Mouse (Mus musculus): ENCODE results near the gene Prmt7. TPM values are rescaled to one million over a fixed set of nuclear protein-coding genes. Genes with fewer than 3 reads are reported as not detected.
A peak's percentile ranks its signal among the peaks of the same experiment; 100 is the strongest.
"Not testable (repeated sequence)": the region's sequence is repeated elsewhere in the genome, so short reads cannot be mapped to it uniquely, and the experiment has no call there.

The Prmt7 gene
- polyA plus RNA-seq, 1 experiment from 2014 or later: 57.9 TPM

- WGBS: 91% methylated on average over 3 of the region's 3 CpGs
- Histone ChIP-seq H3K36me3 (peaks cover 69% of the 10 kb centered on the region), H3K4me3 (no peak overlapping the region), H3K4me2 (no peak overlapping the region), H3K4me1 (replicated peaks) (no peaks in the 10 kb centered on the region), H3K9ac (no peak overlapping the region), H3K27me3 (no peaks in the 10 kb centered on the region), H3K9me3 (no peaks in the 10 kb centered on the region), H3K27ac (no peak overlapping the region)
- no peak for ATAC-seq (ENCODE audit: low FRiP score)
These were observed 24.3 kb upstream of the Prmt7 start for GRCm38 (mm10) chr8:106186394-106186793.

- no peak for ATAC-seq (ENCODE audit: low FRiP score)
- Histone ChIP-seq H3K27ac (no peak overlapping the region), H3K4me2 (no peak overlapping the region), H3K4me3 (no peak overlapping the region), H3K9me3 (no peaks in the 10 kb centered on the region), H3K4me1 (replicated peaks) (no peaks in the 10 kb centered on the region), H3K27me3 (no peaks in the 10 kb centered on the region), H3K36me3 (peaks cover 88% of the 10 kb centered on the region), H3K9ac (no peak overlapping the region)
- WGBS: 98% methylated on average over 4 of the region's 4 CpGs
These were observed 21.6 kb upstream of the Prmt7 start for GRCm38 (mm10) chr8:106189162-106189561.

GRCm38 (mm10) chr8:106191639-106192038 is 19.1 kb upstream of the Prmt7 start:
- Histone ChIP-seq H3K9ac (no peak overlapping the region), H3K4me1 (replicated peaks) (no peaks in the 10 kb centered on the region), H3K27ac (no peak overlapping the region), H3K4me2 (no peak overlapping the region), H3K4me3 (no peak overlapping the region), H3K36me3 (peaks cover 90% of the 10 kb centered on the region), H3K27me3 (no peaks in the 10 kb centered on the region), H3K9me3 (no peaks in the 10 kb centered on the region)
- 91% methylated on average over 5 of the region's 5 CpGs for WGBS
- ATAC-seq (ENCODE audit: low FRiP score): no peak

- no peak for ATAC-seq (ENCODE audit: low FRiP score)
- H3K27ac ChIP-seq: no peak overlapping the region
- H3K9ac ChIP-seq: no peak overlapping the region
- H3K27me3 ChIP-seq: no peaks in the 10 kb centered on the region
- peaks cover 90% of the 10 kb centered on the region for H3K36me3 ChIP-seq
- WGBS: 93% methylated on average over 6 of the region's 6 CpGs
- H3K4me2 ChIP-seq: no peak overlapping the region
- no peak overlapping the region for H3K4me3 ChIP-seq
- no peaks in the 10 kb centered on the region for H3K4me1 ChIP-seq (replicated peaks)
- H3K9me3 ChIP-seq: no peaks in the 10 kb centered on the region
These were observed 17.6 kb upstream of the Prmt7 start for GRCm38 (mm10) chr8:106193162-106193561.

GRCm38 (mm10) chr8:106194062-106194461 is 16.7 kb upstream of the Prmt7 start:
- Histone ChIP-seq H3K27ac (no peak overlapping the region), H3K9me3 (no peaks in the 10 kb centered on the region), H3K9ac (no peak overlapping the region), H3K4me3 (no peak overlapping the region), H3K27me3 (no peaks in the 10 kb centered on the region), H3K4me1 (replicated peaks) (no peaks in the 10 kb centered on the region), H3K36me3 (peaks cover 92% of the 10 kb centered on the region), H3K4me2 (no peak overlapping the region)
- ATAC-seq (ENCODE audit: low FRiP score): no peak
- WGBS: 93% methylated on average over 5 of the region's 5 CpGs

- H3K4me3 ChIP-seq: no peak overlapping the region
- no peak overlapping the region for H3K9ac ChIP-seq
- no peak overlapping the region for H3K27ac ChIP-seq
- H3K4me2 ChIP-seq: no peak overlapping the region
- H3K36me3 ChIP-seq: peaks cover 95% of the 10 kb centered on the region
- 27% methylated on average over 1 of the region's 1 CpGs for WGBS
- H3K9me3 ChIP-seq: no peaks in the 10 kb centered on the region
- no peaks in the 10 kb centered on the region for H3K4me1 ChIP-seq (replicated peaks)
- ATAC-seq (ENCODE audit: low FRiP score): no peak
- no peaks in the 10 kb centered on the region for H3K27me3 ChIP-seq
These were observed 12.0 kb upstream of the Prmt7 start for GRCm38 (mm10) chr8:106198741-106199140.

GRCm38 (mm10) chr8:106199596-106199995 is 11.1 kb upstream of the Prmt7 start:
- 94% methylated on average over 3 of the region's 3 CpGs for WGBS
- H3K27ac ChIP-seq; H3K9me3 ChIP-seq; H3K4me2 ChIP-seq; ATAC-seq (ENCODE audit: low FRiP score); H3K4me1 ChIP-seq (replicated peaks); H3K4me3 ChIP-seq; H3K9ac ChIP-seq; H3K27me3 ChIP-seq: not testable (repeated sequence)
- peaks cover 94% of the 10 kb centered on the region for H3K36me3 ChIP-seq

- peak; percentile 77 for ATAC-seq (ENCODE audit: low FRiP score)
- H3K9me3 ChIP-seq: no peaks in the 10 kb centered on the region
- WGBS: 1% methylated on average over 35 of the region's 35 CpGs
- H3K9ac ChIP-seq: peak overlapping the region; percentile 96
- peaks cover 26% of the 10 kb centered on the region for H3K4me1 ChIP-seq (replicated peaks)
- H3K27me3 ChIP-seq: no peaks in the 10 kb centered on the region
- H3K36me3 ChIP-seq: peaks cover 43% of the 10 kb centered on the region
- peak overlapping the region; percentile 89 for H3K4me2 ChIP-seq
- peak overlapping the region; percentile 96 for H3K27ac ChIP-seq
- H3K4me3 ChIP-seq: peak overlapping the region; percentile 85
These were observed 553 bp upstream of the Prmt7 start for GRCm38 (mm10) chr8:106210035-106210731.

GRCm38 (mm10) chr8:106211421-106211820 is 685 bp downstream of the Prmt7 start:
- H3K27ac ChIP-seq: peak overlapping the region; percentile 96
- peak overlapping the region; percentile 85 for H3K4me3 ChIP-seq
- H3K27me3 ChIP-seq: no peaks in the 10 kb centered on the region
- peaks cover 46% of the 10 kb centered on the region for H3K36me3 ChIP-seq
- H3K9ac ChIP-seq: peak overlapping the region; percentile 96
- peak overlapping the region; percentile 89 for H3K4me2 ChIP-seq
- peaks cover 26% of the 10 kb centered on the region for H3K4me1 ChIP-seq (replicated peaks)
- H3K9me3 ChIP-seq: no peaks in the 10 kb centered on the region
- 8% methylated on average over 13 of the region's 13 CpGs for WGBS
- no peak for ATAC-seq (ENCODE audit: low FRiP score)

GRCm38 (mm10) chr8:106213959-106214358 is 3.2 kb downstream of the Prmt7 start:
- 97% methylated on average over 3 of the region's 3 CpGs for WGBS
- Histone ChIP-seq H3K27me3 (no peaks in the 10 kb centered on the region), H3K9ac (no peak overlapping the region), H3K9me3 (no peaks in the 10 kb centered on the region), H3K4me2 (no peak overlapping the region), H3K4me3 (no peak overlapping the region), H3K4me1 (replicated peaks) (peaks cover 22% of the 10 kb centered on the region), H3K36me3 (peaks cover 51% of the 10 kb centered on the region), H3K27ac (no peak overlapping the region)
- ATAC-seq (ENCODE audit: low FRiP score): no peak

- no peak overlapping the region for H3K4me2 ChIP-seq
- H3K36me3 ChIP-seq: peaks cover 82% of the 10 kb centered on the region
- 98% methylated on average over 3 of the region's 3 CpGs for WGBS
- H3K9me3 ChIP-seq: no peaks in the 10 kb centered on the region
- ATAC-seq (ENCODE audit: low FRiP score): no peak
- no peaks in the 10 kb centered on the region for H3K4me1 ChIP-seq (replicated peaks)
- no peak overlapping the region for H3K27ac ChIP-seq
- no peaks in the 10 kb centered on the region for H3K27me3 ChIP-seq
- no peak overlapping the region for H3K9ac ChIP-seq
- H3K4me3 ChIP-seq: no peak overlapping the region
These were observed 8.9 kb downstream of the Prmt7 start for GRCm38 (mm10) chr8:106219620-106220019.

GRCm38 (mm10) chr8:106226589-106226988 is 15.9 kb downstream of the Prmt7 start:
- Histone ChIP-seq H3K27me3 (no peaks in the 10 kb centered on the region), H3K4me2 (no peak overlapping the region), H3K36me3 (peaks cover 75% of the 10 kb centered on the region), H3K4me3 (no peak overlapping the region), H3K27ac (no peak overlapping the region), H3K9me3 (no peaks in the 10 kb centered on the region), H3K4me1 (replicated peaks) (no peaks in the 10 kb centered on the region), H3K9ac (no peak overlapping the region)
- no peak for ATAC-seq (ENCODE audit: low FRiP score)
- 49% methylated on average over 9 of the region's 9 CpGs for WGBS

GRCm38 (mm10) chr8:106231536-106231935 is 20.8 kb downstream of the Prmt7 start:
- Histone ChIP-seq H3K9ac (no peak overlapping the region), H3K4me3 (no peak overlapping the region), H3K4me2 (no peak overlapping the region), H3K4me1 (replicated peaks) (no peaks in the 10 kb centered on the region), H3K9me3 (no peaks in the 10 kb centered on the region), H3K27ac (no peak overlapping the region), H3K27me3 (no peaks in the 10 kb centered on the region), H3K36me3 (peaks cover 71% of the 10 kb centered on the region)
- ATAC-seq (ENCODE audit: low FRiP score): no peak
- 90% methylated on average over 7 of the region's 7 CpGs for WGBS

All from hindbrain, embryonic 13.5 days (tissue).